Mouse (Mus musculus) naive thymus-derived CD4-positive, alpha-beta T cell, adult 2 months (primary cell): ENCODE data around the gene Cyp3a16.
"Not testable (repeated sequence)": the region's sequence is repeated elsewhere in the genome, so short reads cannot be mapped to it uniquely, and the experiment has no call there.

Source experiments
- DNase-seq: peaks from one replicate; pipeline ENCODE4 v3.0.0-alpha.2; 2011; ENCODE audit warnings: low read depth

The Cyp3a16 gene

DNA sequence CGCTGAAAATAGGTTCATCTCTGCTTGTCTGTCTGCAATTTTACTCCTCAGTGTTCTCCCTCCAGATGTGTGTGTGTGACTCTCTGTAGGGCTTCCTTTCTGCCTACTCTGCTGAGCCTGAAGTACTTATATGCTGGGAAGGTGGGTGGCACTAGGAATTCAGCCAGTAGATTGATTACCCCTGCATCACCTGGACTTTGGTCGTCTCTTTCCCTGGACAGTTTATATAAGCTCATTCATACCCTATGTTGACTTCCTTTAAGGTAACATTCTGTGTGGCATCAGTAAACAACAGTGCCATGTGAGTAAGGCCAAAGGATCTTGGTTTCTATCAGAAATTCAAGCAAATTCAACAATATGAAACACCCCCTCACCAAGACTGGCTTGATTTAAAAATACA lies at the start of gene Cyp3a16:
Gene Cyp3a16 (minus strand): TSS at position 101 of the 400 bp plus-strand sequence.
- not testable (repeated sequence) for DNase-seq

DNA sequence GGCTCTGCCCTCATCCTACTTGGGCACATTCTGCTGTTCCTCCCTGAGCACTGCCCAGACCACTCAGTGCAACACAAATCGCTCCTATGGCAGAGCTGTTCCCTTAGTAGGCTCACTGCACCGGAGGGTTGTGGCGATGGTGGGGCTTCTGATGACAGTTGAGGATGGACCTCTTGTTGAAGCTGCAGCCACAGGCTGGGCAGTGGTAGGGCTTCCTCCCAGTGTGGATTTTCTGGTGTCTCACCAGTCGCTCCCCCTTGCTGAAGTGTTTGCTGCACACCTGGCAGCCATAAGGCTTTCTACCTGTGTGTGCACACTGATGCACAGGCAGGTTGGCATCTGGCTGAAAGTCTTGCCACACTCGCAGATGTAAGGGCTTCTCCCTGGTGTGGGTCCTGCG lies 20.8 kb upstream of the Cyp3a16 start:
- no peak for DNase-seq

DNA sequence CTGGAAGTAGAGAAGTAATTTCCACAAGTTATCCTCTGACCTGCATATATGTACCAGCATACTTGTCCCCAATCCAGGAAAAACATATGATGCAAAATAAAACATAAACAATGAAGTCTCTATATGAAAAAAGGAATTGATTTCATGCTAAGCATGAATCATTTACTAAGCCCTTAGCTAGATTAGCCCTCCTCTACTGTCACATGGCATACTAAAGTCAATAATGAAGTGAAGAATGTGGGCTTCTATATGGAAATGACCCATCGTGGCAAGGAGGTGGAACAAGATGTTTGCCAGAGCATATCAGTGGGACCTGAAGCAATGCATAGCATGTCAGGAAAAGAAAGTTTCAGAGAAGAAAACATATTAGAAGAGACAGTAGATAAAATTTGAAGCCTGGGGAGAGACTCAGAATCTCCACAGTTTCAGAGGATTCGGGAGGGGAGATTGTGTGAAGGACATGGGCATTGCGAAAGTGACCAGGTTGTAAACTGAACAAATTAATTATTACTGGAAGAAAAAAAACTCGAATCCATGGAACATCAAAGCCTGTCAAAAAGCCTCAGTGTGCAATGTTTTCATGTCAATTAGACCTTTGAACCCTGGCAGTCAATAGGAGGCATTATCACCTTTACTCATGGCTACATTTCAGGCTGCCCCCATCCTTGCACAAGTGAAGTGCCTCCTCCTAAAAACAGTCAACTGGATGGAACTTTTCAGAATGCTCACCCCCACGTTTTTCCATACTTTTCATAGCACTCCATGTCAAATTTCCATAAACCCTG lies 5.0 kb downstream of the Cyp3a16 start:
- DNase-seq = no peak

DNA sequence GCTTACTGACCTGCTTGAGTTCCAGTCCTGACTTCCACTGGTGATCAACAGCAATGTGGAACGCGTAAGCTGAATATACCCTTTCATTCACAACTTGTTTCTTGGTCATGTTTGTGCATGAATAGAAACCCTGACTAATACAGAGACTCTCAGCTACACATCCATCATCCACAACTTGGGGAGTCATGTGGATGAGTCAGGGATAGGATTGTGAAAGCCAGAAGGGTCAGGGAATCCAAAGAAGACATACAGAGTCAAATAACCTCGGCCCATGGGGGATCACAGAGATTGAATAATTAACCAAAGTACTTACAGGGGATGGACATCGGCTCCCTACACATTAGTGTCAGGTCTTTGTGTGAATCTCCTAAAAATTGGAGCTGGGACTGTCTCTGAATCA lies 7.2 kb downstream of the Cyp3a16 start:
- DNase-seq = no peak

DNA sequence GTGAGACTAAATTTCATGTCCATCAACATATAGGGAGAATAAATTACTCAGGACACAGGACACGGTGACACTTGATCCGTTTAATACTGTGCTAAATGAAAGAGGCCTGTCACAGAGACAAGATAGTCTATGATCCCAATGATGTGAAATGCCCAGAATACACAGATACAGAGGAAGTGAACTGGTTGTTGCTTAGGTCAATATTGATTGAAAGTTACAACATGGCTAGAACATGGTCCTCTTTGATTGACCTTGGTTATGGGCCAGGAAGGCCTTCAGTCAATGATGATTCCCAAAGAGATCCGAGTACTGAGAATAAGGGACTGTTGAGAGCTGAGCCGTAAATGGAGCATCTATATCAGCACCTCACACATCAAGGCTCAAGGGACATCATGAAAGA lies 15.1 kb downstream of the Cyp3a16 start:
- no peak for DNase-seq

DNA sequence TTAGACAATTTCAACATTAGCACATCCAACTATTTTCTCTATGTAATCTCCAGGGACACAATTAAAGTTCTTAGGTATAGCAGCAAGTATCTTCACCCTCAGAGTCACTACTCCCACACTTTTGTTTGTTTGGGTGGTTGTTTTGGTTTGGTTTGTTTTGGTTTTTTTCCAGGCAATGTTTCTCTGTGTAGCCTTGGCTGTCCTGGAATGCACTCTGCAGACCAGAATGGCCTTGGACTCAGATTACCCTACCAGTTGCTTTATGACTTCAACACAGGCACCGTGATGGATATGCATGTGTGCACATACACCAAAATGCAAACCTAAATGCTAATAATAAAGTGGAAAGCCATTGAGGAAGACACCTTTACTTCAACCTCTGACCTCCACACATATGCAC lies 35.8 kb downstream of the Cyp3a16 start:
- DNase-seq = no peak

DNA sequence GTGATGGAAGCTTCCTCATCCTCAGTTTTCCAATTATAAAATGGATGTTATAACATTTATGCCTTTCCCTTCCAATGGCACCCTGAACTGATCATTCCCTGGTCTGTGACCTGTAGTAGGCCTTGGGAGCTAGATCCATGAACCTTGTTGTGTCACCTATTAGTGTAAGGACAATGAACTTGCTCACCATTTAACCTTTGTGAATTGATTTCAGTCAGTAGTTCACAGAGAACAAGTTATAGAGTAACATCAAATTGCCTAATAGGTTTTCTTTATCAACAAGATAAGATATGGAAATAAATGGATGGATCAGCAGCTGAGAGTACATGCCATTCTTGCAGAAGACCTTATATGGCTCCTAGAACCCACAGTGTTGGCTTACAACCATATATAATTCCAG lies 38.5 kb downstream of the Cyp3a16 start:
- DNase-seq = no peak

DNA sequence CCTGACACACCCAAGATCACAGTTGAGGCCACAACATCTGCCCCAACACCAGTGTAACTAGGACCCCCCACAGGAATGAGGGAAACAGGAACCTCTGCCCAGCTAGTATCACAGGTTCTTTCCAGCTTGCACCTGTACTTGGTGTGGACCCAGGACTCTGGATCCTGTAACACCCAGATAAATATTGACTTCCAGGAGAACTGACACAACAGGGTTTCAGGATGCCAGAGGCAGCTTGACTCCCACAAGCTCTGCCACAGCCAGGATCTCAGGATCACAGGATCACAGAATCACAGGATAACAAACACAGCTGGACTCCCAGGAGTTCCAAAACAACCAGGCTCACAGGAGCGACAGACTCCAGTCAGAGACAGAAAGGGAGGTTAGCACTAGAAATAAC lies 47.2 kb downstream of the Cyp3a16 start:
- no peak for DNase-seq

DNA sequence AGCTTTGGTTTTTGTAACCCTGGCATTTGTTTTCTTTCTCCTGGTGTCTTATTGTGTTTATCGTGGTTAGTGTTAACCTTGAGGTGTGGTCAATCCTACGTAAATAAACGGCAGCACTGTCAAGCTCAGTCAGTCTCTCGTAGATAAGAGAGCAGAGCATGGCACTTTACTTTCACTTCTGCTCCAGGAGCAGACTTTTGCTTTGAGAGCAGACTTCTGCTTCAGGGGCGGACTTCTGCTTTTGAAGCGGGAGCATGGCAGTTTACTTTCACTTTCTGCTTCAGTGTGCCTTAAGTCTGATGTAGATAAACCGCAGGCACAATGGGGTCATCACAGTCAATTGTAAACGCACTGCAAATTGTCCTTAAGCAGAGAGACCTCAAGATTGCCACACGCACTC lies 54.1 kb downstream of the Cyp3a16 start:
- not testable (repeated sequence) for DNase-seq
